Mouse (Mus musculus): ENCODE measurements around the gene Dph2. TPM values are rescaled to one million over a fixed set of nuclear protein-coding genes. Genes with fewer than 3 reads are reported as not detected.
A peak's percentile ranks its signal among the peaks of the same experiment; 100 is the strongest.

Dph2 gene
- total and polyA plus RNA-seq, 2 experiments, result 1.7 to 10.2 TPM

GRCm38 (mm10) chr4:117860570-117860969 lies 31.3 kb downstream of the Dph2 start:
- 92% methylated on average over 9 of the region's 9 CpGs for WGBS
- Histone ChIP-seq H3K4me3 (ENCODE audit: insufficient read depth, low read depth, low read length) (no peak overlapping the region), H3K27me3 (ENCODE audit: control insufficient read depth, insufficient read depth, low read length) (no peaks in the 10 kb centered on the region), H3K36me3 (ENCODE audit: control insufficient read depth, insufficient read depth, low read length) (no peaks in the 10 kb centered on the region; the same call in 1 of the 2 replicates), H3K79me2 (ENCODE audit: control insufficient read depth, insufficient read depth, low read length) (no peaks in the 10 kb centered on the region), H3K27ac (replicated peaks; ENCODE audit: insufficient read depth, low read depth, low read length) (no peak overlapping the region), H3K9ac (ENCODE audit: low read depth, low read length) (no peak overlapping the region), H3K4me1 (ENCODE audit: control insufficient read depth, insufficient read depth, low read length) (peaks cover 7% of the 10 kb centered on the region)
- no peak for TF ChIP-seq CTCF (IDR thresholded peaks at IDR 0.05; ENCODE audit: low read depth, low read length)
- no peak for TF ChIP-seq POLR2A (IDR thresholded peaks at IDR 0.05; ENCODE audit: extremely low read depth, insufficient read depth, low read length)
- no peak for DNase-seq (ENCODE audit: extremely low read depth, low read depth, low spot score)

GRCm38 (mm10) chr4:117858794-117859193 lies 33.0 kb downstream of the Dph2 start:
- no peak overlapping the region for H3K9ac ChIP-seq (ENCODE audit: low read depth, low read length)
- TF ChIP-seq CTCF (IDR thresholded peaks at IDR 0.05; ENCODE audit: low read depth, low read length) (peak; percentile 84), POLR2A (IDR thresholded peaks at IDR 0.05; ENCODE audit: extremely low read depth, insufficient read depth, low read length) (no peak)
- peaks cover 7% of the 10 kb centered on the region for H3K4me1 ChIP-seq (ENCODE audit: control insufficient read depth, insufficient read depth, low read length)
- no peaks in the 10 kb centered on the region for H3K79me2 ChIP-seq (ENCODE audit: control insufficient read depth, insufficient read depth, low read length)
- H3K27me3 ChIP-seq (ENCODE audit: control insufficient read depth, insufficient read depth, low read length), result no peaks in the 10 kb centered on the region
- no peak overlapping the region for H3K27ac ChIP-seq (replicated peaks; ENCODE audit: insufficient read depth, low read depth, low read length)
- peak; percentile 36 for DNase-seq (ENCODE audit: extremely low read depth, low read depth, low spot score)
- 78% methylated on average over 3 of the region's 3 CpGs for WGBS
- no peak overlapping the region for H3K4me3 ChIP-seq (ENCODE audit: insufficient read depth, low read depth, low read length)
- no peaks in the 10 kb centered on the region; the same call in 1 of the 2 replicates for H3K36me3 ChIP-seq (ENCODE audit: control insufficient read depth, insufficient read depth, low read length)

- H3K9ac ChIP-seq (ENCODE audit: low read depth, low read length), result no peak overlapping the region
- no peak overlapping the region for H3K4me3 ChIP-seq (ENCODE audit: insufficient read depth, low read depth, low read length)
Observed at GRCm38 (mm10) chr4:117855146-117855545, 36.7 kb downstream of the Dph2 start.

GRCm38 (mm10) chr4:117852152-117852868 lies 39.5 kb downstream of the Dph2 start:
- H3K27ac ChIP-seq (replicated peaks; ENCODE audit: insufficient read depth, low read depth, low read length), result no peak overlapping the region
- TF ChIP-seq POLR2A (IDR thresholded peaks at IDR 0.05; ENCODE audit: extremely low read depth, insufficient read depth, low read length), result no peak
- TF ChIP-seq CTCF (IDR thresholded peaks at IDR 0.05; ENCODE audit: low read depth, low read length), result no peak
- H3K4me3 ChIP-seq (ENCODE audit: insufficient read depth, low read depth, low read length), result no peak overlapping the region
- H3K4me1 ChIP-seq (ENCODE audit: control insufficient read depth, insufficient read depth, low read length), result no peaks in the 10 kb centered on the region
- H3K36me3 ChIP-seq (ENCODE audit: control insufficient read depth, insufficient read depth, low read length), result no peaks in the 10 kb centered on the region; the same call in 1 of the 2 replicates
- 37% methylated on average over 10 of the region's 10 CpGs for WGBS
- H3K79me2 ChIP-seq (ENCODE audit: control insufficient read depth, insufficient read depth, low read length), result no peaks in the 10 kb centered on the region
- no peaks in the 10 kb centered on the region for H3K27me3 ChIP-seq (ENCODE audit: control insufficient read depth, insufficient read depth, low read length)
- H3K9ac ChIP-seq (ENCODE audit: low read depth, low read length), result no peak overlapping the region
- peak; percentile 49 for DNase-seq (ENCODE audit: extremely low read depth, low read depth, low spot score)

More at GRCm38 (mm10) chr4:117855146-117855545, 36.7 kb downstream of the Dph2 start:
- DNase-seq (ENCODE audit: extremely low read depth, low read depth, low spot score), result no peak
- peaks cover 7% of the 10 kb centered on the region for H3K4me1 ChIP-seq (ENCODE audit: control insufficient read depth, insufficient read depth, low read length)
- H3K79me2 ChIP-seq (ENCODE audit: control insufficient read depth, insufficient read depth, low read length), result no peaks in the 10 kb centered on the region
- H3K36me3 ChIP-seq (ENCODE audit: control insufficient read depth, insufficient read depth, low read length), result no peaks in the 10 kb centered on the region; the same call in 1 of the 2 replicates
- no peak overlapping the region for H3K27ac ChIP-seq (replicated peaks; ENCODE audit: insufficient read depth, low read depth, low read length)
- no peaks in the 10 kb centered on the region for H3K27me3 ChIP-seq (ENCODE audit: control insufficient read depth, insufficient read depth, low read length)
- WGBS, result 90% methylated on average over 9 of the region's 9 CpGs
- TF ChIP-seq POLR2A (IDR thresholded peaks at IDR 0.05; ENCODE audit: extremely low read depth, insufficient read depth, low read length) (no peak), CTCF (IDR thresholded peaks at IDR 0.05; ENCODE audit: low read depth, low read length) (no peak)

- H3K27ac ChIP-seq (replicated peaks; ENCODE audit: insufficient read depth, low read depth, low read length), result no peak overlapping the region
- no peaks in the 10 kb centered on the region for H3K79me2 ChIP-seq (ENCODE audit: control insufficient read depth, insufficient read depth, low read length)
- H3K36me3 ChIP-seq (ENCODE audit: control insufficient read depth, insufficient read depth, low read length), result peaks cover 3% of the 10 kb centered on the region
- no peak for TF ChIP-seq CTCF (IDR thresholded peaks at IDR 0.05; ENCODE audit: low read depth, low read length)
- no peak for TF ChIP-seq POLR2A (IDR thresholded peaks at IDR 0.05; ENCODE audit: extremely low read depth, insufficient read depth, low read length)
- 67% methylated on average over 7 of the region's 7 CpGs for WGBS
- H3K4me1 ChIP-seq (ENCODE audit: control insufficient read depth, insufficient read depth, low read length), result no peaks in the 10 kb centered on the region
- H3K9ac ChIP-seq (ENCODE audit: low read depth, low read length), result no peak overlapping the region
- H3K4me3 ChIP-seq (ENCODE audit: insufficient read depth, low read depth, low read length), result no peak overlapping the region
- H3K27me3 ChIP-seq (ENCODE audit: control insufficient read depth, insufficient read depth, low read length), result no peaks in the 10 kb centered on the region
- no peak for DNase-seq (ENCODE audit: extremely low read depth, low read depth, low spot score)
Observed at GRCm38 (mm10) chr4:117850871-117851270, 41.0 kb downstream of the Dph2 start.

- DNase-seq (ENCODE audit: extremely low read depth, low read depth, low spot score), result peak; percentile 37
- Histone ChIP-seq H3K9ac (ENCODE audit: low read depth, low read length) (no peak overlapping the region), H3K27ac (replicated peaks; ENCODE audit: insufficient read depth, low read depth, low read length) (no peak overlapping the region), H3K79me2 (ENCODE audit: control insufficient read depth, insufficient read depth, low read length) (no peaks in the 10 kb centered on the region), H3K27me3 (ENCODE audit: control insufficient read depth, insufficient read depth, low read length) (no peaks in the 10 kb centered on the region), H3K4me1 (ENCODE audit: control insufficient read depth, insufficient read depth, low read length) (no peaks in the 10 kb centered on the region), H3K36me3 (ENCODE audit: control insufficient read depth, insufficient read depth, low read length) (peaks cover 3% of the 10 kb centered on the region), H3K4me3 (ENCODE audit: insufficient read depth, low read depth, low read length) (no peak overlapping the region)
- WGBS, result 81% methylated on average over 7 of the region's 7 CpGs
- TF ChIP-seq POLR2A (IDR thresholded peaks at IDR 0.05; ENCODE audit: extremely low read depth, insufficient read depth, low read length) (no peak), CTCF (IDR thresholded peaks at IDR 0.05; ENCODE audit: low read depth, low read length) (no peak)
Observed at GRCm38 (mm10) chr4:117850176-117850575, 41.7 kb downstream of the Dph2 start.
